Mouse (Mus musculus): ENCODE results near the gene Tbc1d14. TPM values are rescaled to one million over a fixed set of nuclear protein-coding genes. Genes with fewer than 3 reads are reported as not detected.

The Tbc1d14 gene
- polyA plus RNA-seq, 1 experiment from 2014 or later, result 30.7 TPM

DNA sequence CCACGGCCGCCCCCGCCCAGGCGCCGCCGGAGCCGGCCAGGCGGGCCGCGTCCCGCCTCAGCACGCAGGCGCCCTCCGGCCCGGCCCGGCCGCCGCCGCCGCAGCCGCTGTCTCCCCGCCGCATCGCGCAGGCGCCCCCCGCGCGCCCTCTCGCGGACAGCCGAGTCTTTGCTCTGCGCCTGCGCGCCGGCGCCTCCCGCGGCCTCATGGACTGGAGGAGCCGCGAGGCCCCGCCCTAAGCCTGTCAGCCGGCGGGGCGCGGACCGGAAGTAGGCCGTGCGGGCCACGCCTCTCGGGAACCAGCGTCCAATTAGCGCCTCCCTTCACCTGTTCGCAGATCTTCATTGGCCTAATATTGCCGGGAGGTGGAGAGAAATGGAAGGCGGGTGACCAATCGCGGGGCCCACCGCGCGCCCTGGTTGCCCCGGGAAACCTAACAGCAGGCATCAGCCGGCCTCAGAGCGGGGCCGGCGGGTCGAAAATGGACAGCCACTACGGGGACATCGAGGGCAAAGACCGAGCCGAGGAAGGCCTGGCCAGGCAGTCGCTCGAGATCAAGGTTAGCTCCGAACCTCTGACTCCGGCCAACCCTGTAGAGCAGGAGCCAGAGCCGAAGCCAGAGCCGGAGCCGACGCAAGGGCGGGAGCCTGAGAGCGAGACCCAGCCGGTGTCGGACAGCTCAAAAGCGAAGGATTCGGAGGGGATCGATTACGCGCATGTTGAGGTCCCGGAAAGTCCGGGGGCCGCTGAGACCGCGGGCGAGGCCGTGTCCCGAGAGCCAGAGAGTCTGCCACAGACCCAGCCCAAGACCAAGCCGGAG is 108.7 kb downstream of the Tbc1d14 start, which contains the start of the genes Tada2b and Ccdc96:
Gene Tada2b (minus strand): TSS at position 115 of the 820 bp plus-strand sequence.
Gene Ccdc96 (plus strand): TSS at position 418 of the 820 bp plus-strand sequence.
- H3K4me2 ChIP-seq (ENCODE audit: low read depth, low read length), result peak within 1 kb of the TSS; percentile 97
- peak within 1 kb of the TSS; percentile 90 for H3K4me3 ChIP-seq (ENCODE audit: low read length)
- ATAC-seq, result peak; percentile 99
- H3K9me3 ChIP-seq (ENCODE audit: control insufficient read depth, low read length), result no peaks in the 10 kb centered on the region
- H3K27me3 ChIP-seq (replicated peaks; ENCODE audit: control insufficient read depth, insufficient read depth, low read length), result peaks cover 10% of the 10 kb centered on the region; the same call in 1 of the 2 replicates
- H3K4me1 ChIP-seq (ENCODE audit: control insufficient read depth, insufficient read depth, low read length), result peaks cover 21% of the 10 kb centered on the region
- peak within 1 kb of the TSS; percentile 92 for H3K9ac ChIP-seq (ENCODE audit: low read depth, low read length)
- under 1% methylated on average over 79 of the region's 97 CpGs for WGBS
- H3K36me3 ChIP-seq (ENCODE audit: control insufficient read depth, insufficient read depth, low read length), result no peaks in the 10 kb centered on the region
- H3K27ac ChIP-seq (ENCODE audit: low read length), result peak within 1 kb of the TSS; percentile 54

DNA sequence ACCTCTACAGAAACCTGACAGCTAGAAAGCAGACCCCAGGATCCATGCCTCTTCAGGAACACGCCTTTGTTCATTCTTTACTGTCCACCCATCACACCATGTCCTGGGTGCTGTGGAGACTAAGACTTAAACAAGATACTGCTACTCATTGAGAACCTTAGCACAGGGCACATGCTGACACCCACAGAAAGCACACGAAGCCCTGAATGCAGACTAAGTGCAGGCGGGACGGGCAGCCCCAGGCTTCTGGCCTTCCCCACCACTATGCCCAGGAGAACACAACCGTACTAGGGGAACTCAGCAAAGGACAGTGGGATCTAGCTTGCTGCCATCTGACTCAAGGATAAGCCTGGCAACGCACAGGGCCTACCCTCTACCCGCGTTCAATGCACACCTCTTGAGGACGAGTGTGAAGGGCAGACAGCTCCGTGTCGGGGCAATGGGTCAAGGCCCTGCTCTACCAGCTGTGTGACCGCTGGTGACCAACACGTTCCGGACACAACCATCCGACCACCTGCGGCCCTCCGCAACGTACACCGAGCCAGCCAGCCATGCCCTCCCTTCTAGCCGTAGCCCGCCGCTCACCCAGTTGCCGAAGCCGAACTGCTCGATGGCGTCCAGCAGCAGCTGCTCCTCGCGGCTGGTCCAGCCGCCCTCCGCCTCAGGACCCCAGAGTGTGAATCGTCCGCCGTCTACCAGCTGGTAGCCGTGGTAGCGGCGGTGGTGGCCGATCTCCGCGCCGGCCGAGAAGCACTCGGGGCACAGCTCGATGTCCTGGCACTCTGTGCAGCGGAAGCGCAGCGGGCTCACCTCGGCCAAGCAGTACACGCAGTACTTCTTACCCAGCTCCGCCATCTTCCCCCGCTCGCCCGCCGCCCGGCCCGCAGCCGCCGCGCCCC is 109.6 kb downstream of the Tbc1d14 start:
- WGBS, result 1% methylated on average over 58 of the region's 58 CpGs
- Histone ChIP-seq H3K9ac (ENCODE audit: low read depth, low read length) (peak overlapping the region; percentile 92), H3K27ac (ENCODE audit: low read length) (peak overlapping the region; percentile 54), H3K9me3 (ENCODE audit: control insufficient read depth, low read length) (no peaks in the 10 kb centered on the region), H3K4me2 (ENCODE audit: low read depth, low read length) (peak overlapping the region; percentile 93), H3K36me3 (ENCODE audit: control insufficient read depth, insufficient read depth, low read length) (no peaks in the 10 kb centered on the region), H3K4me3 (ENCODE audit: low read length) (peak overlapping the region; percentile 90), H3K27me3 (replicated peaks; ENCODE audit: control insufficient read depth, insufficient read depth, low read length) (peaks cover 10% of the 10 kb centered on the region; the same call in 1 of the 2 replicates), H3K4me1 (ENCODE audit: control insufficient read depth, insufficient read depth, low read length) (peaks cover 21% of the 10 kb centered on the region)
- peak; percentile 62 for ATAC-seq

DNA sequence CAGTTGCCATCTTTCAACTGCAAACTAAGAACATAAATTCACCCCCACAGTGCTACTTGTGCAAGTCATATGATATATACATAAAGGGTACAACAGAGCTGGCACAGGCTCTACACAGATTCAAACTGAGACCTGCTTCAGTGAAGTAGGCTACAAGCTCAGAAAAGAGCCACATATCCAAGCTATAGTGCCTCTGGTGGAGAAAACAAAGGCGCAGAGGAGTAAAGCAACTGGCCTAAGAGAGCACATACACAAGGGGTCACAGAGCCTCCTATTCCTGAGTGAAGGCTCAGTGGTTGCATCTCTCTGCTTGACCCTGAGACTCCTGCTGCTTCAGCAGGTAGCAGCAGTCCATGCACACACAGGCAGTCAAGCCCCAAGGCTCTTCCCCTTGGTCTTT is 112.0 kb downstream of the Tbc1d14 start:
- no peak for ATAC-seq
- Histone ChIP-seq H3K4me2 (ENCODE audit: low read depth, low read length) (no peak overlapping the region), H3K27me3 (replicated peaks; ENCODE audit: control insufficient read depth, insufficient read depth, low read length) (peaks cover 9% of the 10 kb centered on the region; the same call in 1 of the 2 replicates), H3K27ac (ENCODE audit: low read length) (no peak overlapping the region), H3K9me3 (ENCODE audit: control insufficient read depth, low read length) (no peaks in the 10 kb centered on the region), H3K36me3 (ENCODE audit: control insufficient read depth, insufficient read depth, low read length) (no peaks in the 10 kb centered on the region), H3K4me1 (ENCODE audit: control insufficient read depth, insufficient read depth, low read length) (peaks cover 21% of the 10 kb centered on the region), H3K4me3 (ENCODE audit: low read length) (no peak overlapping the region), H3K9ac (ENCODE audit: low read depth, low read length) (no peak overlapping the region)
- 64% methylated on average over 1 of the region's 1 CpGs for WGBS

DNA sequence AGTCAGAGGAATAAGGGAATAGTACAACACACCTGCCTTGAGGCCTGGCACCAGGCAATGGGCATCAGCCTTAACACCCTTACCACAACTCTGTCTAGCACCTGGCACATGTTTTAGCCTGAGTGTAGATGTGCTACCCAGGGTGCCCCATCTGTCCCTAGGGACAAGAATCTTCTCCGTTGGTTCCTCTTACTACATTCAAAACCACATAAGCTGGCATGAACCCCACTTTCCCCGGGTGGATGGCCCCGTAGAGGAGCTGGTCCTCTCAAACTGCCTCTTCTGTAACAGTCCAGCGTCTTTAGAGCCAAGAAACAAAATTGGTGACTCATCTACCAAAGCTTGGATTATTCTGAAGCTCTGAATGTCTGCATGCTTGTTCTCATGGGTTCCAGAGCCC is 112.7 kb downstream of the Tbc1d14 start:
- Histone ChIP-seq H3K9ac (ENCODE audit: low read depth, low read length) (no peak overlapping the region), H3K9me3 (ENCODE audit: control insufficient read depth, low read length) (no peaks in the 10 kb centered on the region), H3K27me3 (replicated peaks; ENCODE audit: control insufficient read depth, insufficient read depth, low read length) (peaks cover 2% of the 10 kb centered on the region; the same call in 1 of the 2 replicates), H3K4me1 (ENCODE audit: control insufficient read depth, insufficient read depth, low read length) (peaks cover 21% of the 10 kb centered on the region), H3K4me2 (ENCODE audit: low read depth, low read length) (no peak overlapping the region), H3K27ac (ENCODE audit: low read length) (no peak overlapping the region), H3K36me3 (ENCODE audit: control insufficient read depth, insufficient read depth, low read length) (no peaks in the 10 kb centered on the region), H3K4me3 (ENCODE audit: low read length) (no peak overlapping the region)
- no peak for ATAC-seq
- 94% methylated on average over 4 of the region's 4 CpGs for WGBS

DNA sequence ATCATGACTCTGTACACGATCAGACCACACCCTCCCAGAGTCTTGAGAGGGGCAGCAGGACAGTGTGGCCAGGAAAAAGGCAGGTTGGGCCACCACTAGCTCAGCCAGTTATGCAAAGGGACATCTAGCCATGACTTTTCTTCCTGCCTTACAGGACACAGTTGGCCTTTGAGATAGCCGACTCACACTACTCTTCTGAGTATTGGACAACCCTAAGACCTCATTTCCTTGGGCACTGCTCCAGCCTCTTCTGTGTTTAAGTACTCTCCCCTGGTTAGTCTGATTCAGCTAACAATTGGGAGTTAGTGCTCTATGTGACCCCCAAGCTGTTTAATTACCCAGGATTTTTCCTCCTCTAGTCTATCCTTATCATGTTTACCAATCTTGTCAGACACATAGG is 113.3 kb downstream of the Tbc1d14 start:
- H3K27me3 ChIP-seq (replicated peaks; ENCODE audit: control insufficient read depth, insufficient read depth, low read length), result no peaks in the 10 kb centered on the region
- no peaks in the 10 kb centered on the region for H3K36me3 ChIP-seq (ENCODE audit: control insufficient read depth, insufficient read depth, low read length)
- H3K9ac ChIP-seq (ENCODE audit: low read depth, low read length), result no peak overlapping the region
- H3K9me3 ChIP-seq (ENCODE audit: control insufficient read depth, low read length), result no peaks in the 10 kb centered on the region
- no peak overlapping the region for H3K4me2 ChIP-seq (ENCODE audit: low read depth, low read length)
- no peak overlapping the region for H3K27ac ChIP-seq (ENCODE audit: low read length)
- no peak overlapping the region for H3K4me3 ChIP-seq (ENCODE audit: low read length)
- H3K4me1 ChIP-seq (ENCODE audit: control insufficient read depth, insufficient read depth, low read length), result peaks cover 18% of the 10 kb centered on the region
- WGBS, result 74% methylated on average over 2 of the region's 2 CpGs
- no peak for ATAC-seq

DNA sequence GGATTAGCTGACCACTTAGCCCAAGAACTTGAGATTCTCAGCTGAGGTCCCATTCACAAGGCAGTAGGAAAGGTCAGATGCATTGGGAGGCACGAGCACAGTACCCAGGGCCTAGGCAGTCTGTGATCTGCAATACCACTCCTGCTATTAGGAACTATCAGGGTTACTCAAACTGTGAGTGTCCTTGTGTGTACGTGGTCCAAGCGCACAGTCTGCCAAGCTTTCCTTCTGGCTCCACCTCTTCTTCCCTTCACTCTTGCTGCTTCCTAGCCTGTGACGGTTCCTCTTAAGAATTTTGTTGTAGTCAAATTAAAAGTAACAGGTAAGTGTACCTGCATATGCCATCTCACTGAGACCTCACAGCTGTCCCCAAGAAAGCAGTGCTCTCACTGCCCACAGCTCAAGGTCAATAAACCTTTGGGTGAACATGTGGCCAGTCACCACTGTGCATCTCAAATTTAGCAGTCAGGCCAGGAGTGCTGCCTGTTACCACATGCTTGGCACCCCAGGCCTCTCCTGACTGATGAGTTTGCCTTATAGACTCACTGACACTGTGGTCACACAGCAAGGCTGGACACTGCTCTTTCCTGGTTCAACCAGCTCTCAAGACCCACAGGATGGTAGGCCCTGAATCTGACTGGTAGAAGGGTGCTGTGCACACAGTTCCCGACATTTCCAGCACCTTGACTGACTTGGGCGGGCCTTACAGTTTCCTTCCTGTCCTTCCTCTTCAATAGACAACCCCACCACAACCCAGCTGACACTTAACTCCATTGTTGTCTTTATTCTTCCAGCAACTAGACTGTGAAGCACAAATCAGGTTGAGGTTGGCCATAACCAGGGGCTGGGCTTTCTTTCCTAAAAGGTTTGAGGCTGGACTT is 114.3 kb downstream of the Tbc1d14 start:
- Histone ChIP-seq H3K9me3 (ENCODE audit: control insufficient read depth, low read length) (no peaks in the 10 kb centered on the region), H3K9ac (ENCODE audit: low read depth, low read length) (no peak overlapping the region), H3K27me3 (replicated peaks; ENCODE audit: control insufficient read depth, insufficient read depth, low read length) (no peaks in the 10 kb centered on the region), H3K36me3 (ENCODE audit: control insufficient read depth, insufficient read depth, low read length) (no peaks in the 10 kb centered on the region), H3K4me1 (ENCODE audit: control insufficient read depth, insufficient read depth, low read length) (peaks cover 17% of the 10 kb centered on the region), H3K27ac (ENCODE audit: low read length) (no peak overlapping the region), H3K4me2 (ENCODE audit: low read depth, low read length) (no peak overlapping the region), H3K4me3 (ENCODE audit: low read length) (no peak overlapping the region)
- WGBS, result 84% methylated on average over 6 of the region's 6 CpGs
- ATAC-seq, result no peak

DNA sequence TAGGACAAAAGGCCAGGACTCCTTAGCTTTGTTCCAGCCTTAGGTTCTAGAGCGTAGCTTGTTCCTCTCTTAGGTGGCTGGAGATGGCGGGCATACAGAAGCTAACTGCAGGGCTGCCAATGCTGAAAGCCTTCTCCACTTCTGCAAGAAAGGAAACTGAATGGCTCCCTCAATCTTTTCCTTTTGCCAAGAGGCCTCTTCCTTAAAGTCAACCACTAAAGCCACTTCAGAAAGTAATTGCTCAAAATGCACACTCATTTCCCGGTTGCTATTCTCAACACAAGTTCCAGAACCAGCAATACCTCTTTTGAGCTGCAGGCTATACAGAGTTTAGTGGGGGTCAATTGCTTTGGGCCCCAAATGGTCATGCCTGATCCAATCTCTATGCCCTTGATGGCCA is 115.6 kb downstream of the Tbc1d14 start:
- WGBS, result 91% methylated on average over 3 of the region's 3 CpGs

DNA sequence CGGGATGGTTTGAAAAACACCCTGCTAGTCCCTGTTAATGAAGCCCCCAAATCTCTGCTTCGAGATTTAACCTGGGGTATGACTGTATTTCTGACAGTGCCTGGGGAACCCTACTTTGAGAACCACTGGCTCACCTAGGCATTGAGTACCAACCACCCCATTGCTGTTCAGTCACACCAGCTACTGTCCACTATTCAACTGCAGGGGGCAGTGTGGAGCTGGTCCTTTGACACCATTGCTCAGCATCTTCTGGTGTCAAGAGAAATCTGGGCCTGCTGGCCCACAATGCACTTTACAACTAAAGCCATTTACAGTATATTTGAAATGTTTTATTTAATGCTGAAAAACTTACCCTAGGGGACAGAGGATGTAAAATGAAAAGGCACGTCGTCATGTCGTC is 118.8 kb downstream of the Tbc1d14 start:
- H3K4me2 ChIP-seq (ENCODE audit: low read depth, low read length), result no peak overlapping the region
- H3K36me3 ChIP-seq (ENCODE audit: control insufficient read depth, insufficient read depth, low read length), result peaks cover 27% of the 10 kb centered on the region
- ATAC-seq, result peak; percentile 63
- H3K4me3 ChIP-seq (ENCODE audit: low read length), result no peak overlapping the region
- no peaks in the 10 kb centered on the region for H3K4me1 ChIP-seq (ENCODE audit: control insufficient read depth, insufficient read depth, low read length)
- no peaks in the 10 kb centered on the region for H3K27me3 ChIP-seq (replicated peaks; ENCODE audit: control insufficient read depth, insufficient read depth, low read length)
- H3K9ac ChIP-seq (ENCODE audit: low read depth, low read length), result no peak overlapping the region
- H3K9me3 ChIP-seq (ENCODE audit: control insufficient read depth, low read length), result no peaks in the 10 kb centered on the region
- H3K27ac ChIP-seq (ENCODE audit: low read length), result no peak overlapping the region
- 86% methylated on average over 5 of the region's 5 CpGs for WGBS

More for the DNA sequence above, 115.6 kb downstream of the Tbc1d14 start:
- Histone ChIP-seq H3K27ac (ENCODE audit: low read length) (no peak overlapping the region), H3K4me1 (ENCODE audit: control insufficient read depth, insufficient read depth, low read length) (peaks cover 8% of the 10 kb centered on the region), H3K4me3 (ENCODE audit: low read length) (no peak overlapping the region), H3K9me3 (ENCODE audit: control insufficient read depth, low read length) (no peaks in the 10 kb centered on the region), H3K27me3 (replicated peaks; ENCODE audit: control insufficient read depth, insufficient read depth, low read length) (no peaks in the 10 kb centered on the region), H3K4me2 (ENCODE audit: low read depth, low read length) (no peak overlapping the region), H3K9ac (ENCODE audit: low read depth, low read length) (no peak overlapping the region), H3K36me3 (ENCODE audit: control insufficient read depth, insufficient read depth, low read length) (0 out of 2 replicates have a peak, but pooled peaks cover 6% of the 10 kb centered on the region)
- no peak for ATAC-seq

Measured in intestine, embryonic 16.5 days (tissue).